Mouse (Mus musculus) spleen, adult 2 months (tissue): ENCODE data around the gene Cdca7.

ENCODE experiments used
- CTCF ChIP-seq: fragments of 200-500 bp; IDR thresholded peaks from 2 replicates; pipeline ENCODE4 v1.5.1; 2011; ENCODE audit warnings: mild to moderate bottlenecking, inconsistent platforms; ENCODE audit not compliant: insufficient read depth, insufficient read length, insufficient replicate concordance; ENCODE audit errors: extremely low read depth
- POLR2A ChIP-seq: fragments of 200-500 bp; IDR thresholded peaks from 2 replicates; pipeline ENCODE4 v1.6.1; 2011; ENCODE audit warnings: low read depth, low read length, inconsistent platforms

DNA sequence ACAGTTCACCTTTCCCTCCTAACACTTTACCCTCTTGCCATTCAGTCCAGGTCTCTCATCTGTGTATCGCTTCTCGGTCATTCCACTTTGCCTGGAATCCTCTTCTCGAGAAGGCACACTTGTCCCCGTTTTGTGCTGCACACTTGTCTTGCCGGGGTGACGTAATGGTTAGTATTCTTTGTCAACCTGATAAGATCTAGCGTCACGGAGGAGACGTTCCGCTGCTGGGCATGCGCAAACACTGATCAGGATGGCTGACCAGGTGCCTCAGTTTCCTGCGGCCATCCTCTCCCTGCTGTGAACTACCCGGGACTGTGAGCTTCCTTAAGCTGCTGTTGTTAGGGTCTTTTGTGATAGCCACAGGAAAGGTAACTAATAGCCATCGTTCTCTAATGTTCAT lies 17.1 kb downstream of the Cdca7 start:
- TF ChIP-seq CTCF (no peak), POLR2A (no peak)
